Mouse (Mus musculus) neural tube, embryonic 14.5 days (tissue): ENCODE results near the gene Prkcsh. TPM values are rescaled to one million over a fixed set of nuclear protein-coding genes. Genes with fewer than 3 reads are reported as not detected.

Source experiments
- ATAC-seq: fragments of 200-750 bp; cut with Nextera tagmentation; 2 replicates; pipeline ENCODE4 v1.8.0; 2017; ENCODE audit warnings: low read depth, mild to moderate bottlenecking, moderate TSS enrichment, moderate library complexity
- H3K27ac ChIP-seq: fragments of 300-500 bp; sonication (generic); 2 replicates; pipeline ENCODE4 v1.5.1; 2014; ENCODE audit warnings: low read depth, mild to moderate bottlenecking, control low read depth, low read length, moderate library complexity, mixed read lengths
- H3K27me3 ChIP-seq: fragments of 300-500 bp; sonication (generic); 2 replicates; pipeline ENCODE4 v1.6.1; 2014; ENCODE audit warnings: low read length; ENCODE audit not compliant: control insufficient read depth, insufficient read depth
- H3K36me3 ChIP-seq: fragments of 300-500 bp; sonication (generic); 2 replicates; pipeline ENCODE4 v1.6.1; 2014; ENCODE audit warnings: low read length, mixed read lengths; ENCODE audit not compliant: control insufficient read depth, insufficient read depth
- H3K4me1 ChIP-seq: fragments of 300-500 bp; sonication (generic); 2 replicates; pipeline ENCODE4 v1.6.1; 2014; ENCODE audit warnings: low read length; ENCODE audit not compliant: control insufficient read depth, insufficient read depth
- H3K4me2 ChIP-seq: fragments of 300-500 bp; sonication (generic); 2 replicates; pipeline ENCODE4 v1.6.1; 2014; ENCODE audit warnings: mild to moderate bottlenecking, low read depth, low read length, control low read depth
- H3K4me3 ChIP-seq: fragments of 300-500 bp; sonication (generic); 2 replicates; pipeline ENCODE4 v1.5.1; 2014; ENCODE audit warnings: low read depth, low read length, control low read depth, mixed read lengths
- H3K9ac ChIP-seq: fragments of 300-500 bp; sonication (generic); replicated peaks from 2 replicates; pipeline ENCODE4 v1.6.1; 2014; ENCODE audit warnings: low read depth, mild to moderate bottlenecking, control low read depth, low read length, mixed read lengths
- H3K9me3 ChIP-seq: fragments of 300-500 bp; sonication (generic); 2 replicates; pipeline ENCODE4 v1.6.1; 2016; ENCODE audit warnings: low read length; ENCODE audit not compliant: control insufficient read depth
- WGBS: fragments of 180-500 bp; shearing (Covaris S2); extraction: QIAGEN DNeasy Blood & Tissue Kit; methylation state at CpG from one replicate; pipeline ENCODE4 v1.1.7; 2014; 5-methylcytosine and 5-hydroxymethylcytosine counted together
- polyA plus RNA-seq: library from polyadenylated mRNA; unstranded; fragments of >200 nt; fragmentation: Nextera tagmentation; extraction: Ambion mirVana; gene quantifications from 2 replicates; pipeline ENCODE4 v1.2.1, GENCODE M21; 2014

Prkcsh gene
- polyA plus RNA-seq, 1 experiment from 2014 or later, result 74.1 TPM

- peak overlapping the region; percentile 74 for H3K4me2 ChIP-seq
- under 1% methylated on average over 65 of the region's 67 CpGs for WGBS
- peak; percentile 47 for ATAC-seq
- H3K4me3 ChIP-seq, result peak overlapping the region; percentile 92
- H3K9ac ChIP-seq, result peak overlapping the region; percentile 93
- H3K9me3 ChIP-seq, result no peaks in the 10 kb centered on the region
- peak overlapping the region; percentile 94 for H3K27ac ChIP-seq
- H3K4me1 ChIP-seq, result peaks cover 26% of the 10 kb centered on the region
- no peaks in the 10 kb centered on the region for H3K36me3 ChIP-seq
- no peaks in the 10 kb centered on the region; the same call in 1 of the 2 replicates for H3K27me3 ChIP-seq
Measured at GRCm38 (mm10) chr9:22051161-22051957, 48.8 kb downstream of the Prkcsh start.

DNA sequence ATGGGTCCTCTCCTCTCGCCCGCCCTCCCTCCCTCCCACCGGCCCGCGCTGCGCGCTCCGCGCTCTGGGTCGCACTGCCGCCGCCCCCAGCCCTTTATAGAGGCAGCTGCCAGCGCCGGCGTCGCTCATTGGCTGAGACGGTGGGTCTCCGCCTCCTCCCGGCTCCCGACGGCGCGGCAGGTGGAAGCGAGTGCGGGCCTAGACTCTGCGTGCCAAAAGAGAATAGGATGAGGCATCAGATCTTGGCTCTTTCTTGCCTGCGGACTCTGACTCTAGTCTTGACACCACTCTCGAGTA lies 49.3 kb downstream of the Prkcsh start, which contains the start of gene Elavl3:
Gene Elavl3 (minus strand): TSS at position 66 of the 297 bp plus-strand sequence.
- Histone ChIP-seq H3K27me3 (no peaks in the 10 kb centered on the region; the same call in 1 of the 2 replicates), H3K9ac (peak within 1 kb of the TSS; percentile 93), H3K27ac (peak within 1 kb of the TSS; percentile 94), H3K4me1 (peaks cover 26% of the 10 kb centered on the region), H3K4me2 (peak within 1 kb of the TSS; percentile 74), H3K36me3 (0 out of 2 replicates have a peak, but pooled peaks cover 4% of the 10 kb centered on the region), H3K9me3 (no peaks in the 10 kb centered on the region), H3K4me3 (peak within 1 kb of the TSS; percentile 92)
- ATAC-seq, result peak; percentile 81
- WGBS, result 1% methylated on average over 26 of the region's 28 CpGs

- H3K9me3 ChIP-seq, result no peaks in the 10 kb centered on the region
- H3K4me1 ChIP-seq, result peaks cover 10% of the 10 kb centered on the region
- no peak overlapping the region for H3K4me3 ChIP-seq
- no peak overlapping the region for H3K9ac ChIP-seq
- H3K4me2 ChIP-seq, result no peak overlapping the region
- ATAC-seq, result no peak
- WGBS, result 40% methylated on average over 6 of the region's 7 CpGs
- H3K27ac ChIP-seq, result no peak overlapping the region
- H3K27me3 ChIP-seq, result no peaks in the 10 kb centered on the region; the same call in 1 of the 2 replicates
- 0 out of 2 replicates have a peak, but pooled peaks cover 4% of the 10 kb centered on the region for H3K36me3 ChIP-seq
Measured at GRCm38 (mm10) chr9:22053657-22054056, 51.1 kb downstream of the Prkcsh start.

DNA sequence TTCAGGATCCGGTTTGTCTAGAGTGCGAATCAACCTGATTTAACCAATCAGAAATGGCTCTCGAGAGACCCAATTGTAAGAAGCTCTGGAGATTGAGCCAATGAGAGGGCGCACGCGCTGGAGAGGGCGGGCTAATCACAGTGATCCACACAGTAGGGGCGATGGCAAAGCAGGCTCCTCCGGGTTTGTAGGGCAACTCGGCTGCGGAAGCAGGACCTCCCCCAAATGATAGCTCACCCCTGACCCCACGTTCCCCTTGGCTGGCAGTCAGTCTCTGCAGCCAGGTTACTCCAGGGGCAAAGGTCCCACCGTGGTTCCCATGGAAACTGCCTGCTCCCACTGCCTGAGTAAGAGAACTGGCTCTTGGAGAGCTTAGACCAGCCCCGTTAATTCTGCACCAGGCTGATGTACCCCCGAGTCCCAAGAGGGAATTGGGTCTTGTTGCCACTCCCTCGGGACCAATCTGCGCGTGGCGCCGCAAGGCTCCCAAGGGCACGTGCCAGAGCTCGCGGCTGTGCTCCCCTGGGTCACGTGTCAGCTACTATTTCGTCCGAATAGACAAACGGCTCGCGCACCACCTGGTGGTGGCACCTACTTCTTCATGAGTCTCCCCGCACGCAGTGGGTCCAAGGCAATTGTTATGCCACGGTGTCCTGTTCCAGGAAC lies 51.9 kb downstream of the Prkcsh start:
- ATAC-seq, result peak; percentile 30; the same call in 1 of the 2 replicates
- no peak overlapping the region for H3K9ac ChIP-seq
- WGBS, result 2% methylated on average over 32 of the region's 32 CpGs
- no peaks in the 10 kb centered on the region for H3K9me3 ChIP-seq
- no peaks in the 10 kb centered on the region; the same call in 1 of the 2 replicates for H3K27me3 ChIP-seq
- H3K4me3 ChIP-seq, result peak overlapping the region; percentile 14
- H3K36me3 ChIP-seq, result 0 out of 2 replicates have a peak, but pooled peaks cover 8% of the 10 kb centered on the region
- peak overlapping the region; percentile 41 for H3K4me2 ChIP-seq
- H3K27ac ChIP-seq, result no peak overlapping the region
- peaks cover under 1% of the 10 kb centered on the region for H3K4me1 ChIP-seq

DNA sequence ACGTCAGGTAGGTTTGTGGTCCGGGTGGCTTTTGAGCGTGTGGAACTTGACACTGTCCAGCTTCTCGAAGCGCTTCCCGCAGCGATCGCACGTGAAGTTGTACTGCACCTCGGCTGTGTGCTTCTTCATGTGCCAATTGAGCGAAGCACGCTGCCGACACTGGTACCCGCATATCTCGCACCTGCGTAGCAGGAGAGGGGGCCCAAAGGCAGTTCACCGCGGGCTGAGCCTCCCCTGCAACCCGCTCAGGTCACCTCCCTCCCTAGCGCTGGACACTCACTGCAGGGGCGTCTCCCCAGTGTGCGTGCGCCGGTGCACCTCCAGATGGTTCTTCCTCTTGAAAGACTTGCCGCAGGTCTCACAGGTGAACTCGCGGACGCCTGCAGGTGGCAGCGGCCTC lies 53.1 kb downstream of the Prkcsh start:
- H3K27me3 ChIP-seq, result no peaks in the 10 kb centered on the region; the same call in 1 of the 2 replicates
- H3K36me3 ChIP-seq, result 0 out of 2 replicates have a peak, but pooled peaks cover 12% of the 10 kb centered on the region
- ATAC-seq, result no peak
- no peaks in the 10 kb centered on the region for H3K4me1 ChIP-seq
- H3K4me3 ChIP-seq, result no peak overlapping the region
- H3K27ac ChIP-seq, result no peak overlapping the region
- no peaks in the 10 kb centered on the region for H3K9me3 ChIP-seq
- WGBS, result 42% methylated on average over 29 of the region's 29 CpGs
- no peak overlapping the region for H3K4me2 ChIP-seq
- H3K9ac ChIP-seq, result no peak overlapping the region

DNA sequence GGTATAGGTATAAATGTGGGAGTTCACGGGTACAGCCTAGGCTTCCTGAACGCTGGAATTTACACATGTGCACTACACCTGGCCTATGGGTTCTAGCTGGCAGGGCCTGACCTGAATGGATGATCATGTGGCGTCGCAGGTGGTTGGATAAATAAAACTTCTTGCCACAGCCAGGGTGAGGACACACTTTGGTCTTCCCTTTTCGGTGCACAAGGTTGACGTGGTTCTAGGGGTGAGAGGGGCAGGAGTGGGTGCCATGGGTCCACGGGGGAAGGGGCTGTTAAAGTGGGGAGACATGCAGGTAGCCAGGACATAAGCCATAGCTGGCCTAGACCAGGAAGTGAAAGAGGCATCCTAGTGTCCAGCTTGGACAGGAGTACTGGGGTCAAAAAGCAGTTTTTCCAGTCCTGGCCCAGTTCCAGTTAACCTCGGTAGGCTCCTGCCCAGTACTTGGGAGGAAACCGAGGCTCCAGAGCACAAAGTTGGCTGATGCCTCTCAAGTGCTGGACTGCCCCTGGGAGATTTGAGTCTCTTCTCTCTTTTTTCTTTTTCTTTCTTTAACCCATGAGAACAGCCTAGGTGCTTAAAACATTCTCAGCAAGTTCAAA lies 53.8 kb downstream of the Prkcsh start:
- Histone ChIP-seq H3K9ac (no peak overlapping the region), H3K4me2 (no peak overlapping the region), H3K27ac (no peak overlapping the region), H3K36me3 (0 out of 2 replicates have a peak, but pooled peaks cover 12% of the 10 kb centered on the region), H3K27me3 (no peaks in the 10 kb centered on the region), H3K9me3 (no peaks in the 10 kb centered on the region), H3K4me1 (no peaks in the 10 kb centered on the region), H3K4me3 (no peak overlapping the region)
- WGBS, result 77% methylated on average over 9 of the region's 9 CpGs
- ATAC-seq, result no peak

- Histone ChIP-seq H3K27ac (no peak overlapping the region), H3K9ac (no peak overlapping the region), H3K4me1 (no peaks in the 10 kb centered on the region), H3K9me3 (no peaks in the 10 kb centered on the region), H3K36me3 (peaks cover 12% of the 10 kb centered on the region; the same call in 1 of the 2 replicates), H3K4me2 (no peak overlapping the region), H3K4me3 (no peak overlapping the region), H3K27me3 (no peaks in the 10 kb centered on the region)
- no peak for ATAC-seq
- WGBS, result 95% methylated on average over 9 of the region's 9 CpGs
Measured at GRCm38 (mm10) chr9:22057031-22057517, 54.5 kb downstream of the Prkcsh start.

DNA sequence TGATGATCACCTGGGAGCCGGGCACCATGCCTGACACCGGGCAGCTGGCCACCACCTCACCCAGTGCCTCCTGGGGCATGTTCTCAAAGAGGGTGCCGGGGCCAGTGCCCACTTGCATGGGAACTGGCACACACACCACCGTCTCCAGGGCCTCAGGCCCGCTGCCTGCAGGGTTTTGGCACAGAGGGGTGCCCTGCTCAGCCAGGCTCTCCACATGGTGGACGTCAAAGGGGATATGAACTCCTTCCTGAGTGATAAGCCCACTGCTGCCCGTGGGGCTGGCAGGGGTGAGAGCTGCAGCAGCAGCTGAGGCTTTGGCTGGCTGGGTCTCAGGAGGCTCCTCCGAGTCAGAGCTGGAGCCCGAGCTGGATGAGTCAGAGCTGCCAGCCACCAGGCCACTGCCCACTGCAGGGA lies 55.4 kb downstream of the Prkcsh start:
- peaks cover 12% of the 10 kb centered on the region; the same call in 1 of the 2 replicates for H3K36me3 ChIP-seq
- no peak for ATAC-seq

More for the DNA sequence above, 55.4 kb downstream of the Prkcsh start:
- Histone ChIP-seq H3K4me1 (no peaks in the 10 kb centered on the region), H3K9ac (no peak overlapping the region), H3K4me3 (no peak overlapping the region), H3K4me2 (no peak overlapping the region), H3K9me3 (no peaks in the 10 kb centered on the region), H3K27ac (no peak overlapping the region), H3K27me3 (no peaks in the 10 kb centered on the region)
- WGBS, result 85% methylated on average over 9 of the region's 9 CpGs
